Mouse (Mus musculus): ENCODE measurements around the gene Mfsd11. TPM values are rescaled to one million over a fixed set of nuclear protein-coding genes. Genes with fewer than 3 reads are reported as not detected.
A peak's percentile ranks its signal among the peaks of the same experiment; 100 is the strongest.
"Not testable (repeated sequence)": the region's sequence is repeated elsewhere in the genome, so short reads cannot be mapped to it uniquely, and the experiment has no call there.

Gene Mfsd11
- total RNA-seq, 2 experiments from 2014 or later: 7.6 to 34.8 TPM

GRCm38 (mm10) chr11:116843261-116844233 lies 8.7 kb upstream of the Mfsd11 start, which contains the start of the genes Mettl23 and Jmjd6:
TSS of gene Mettl23 (plus strand) at chr11:116843278.
TSS of gene Jmjd6 (minus strand) at chr11:116843449.
- ATAC-seq (replicated peaks; ENCODE audit: low FRiP score, poor library complexity, severe bottlenecking): peak; percentile 96

- no peak for ATAC-seq (replicated peaks; ENCODE audit: low FRiP score, poor library complexity, severe bottlenecking)
These were observed 5.6 kb upstream of the Mfsd11 start for GRCm38 (mm10) chr11:116846593-116847181.

GRCm38 (mm10) chr11:116847187-116848085 lies 4.8 kb upstream of the Mfsd11 start:
- no peak for ATAC-seq (replicated peaks; ENCODE audit: low FRiP score, poor library complexity, severe bottlenecking)

GRCm38 (mm10) chr11:116848086-116848876 lies 4.0 kb upstream of the Mfsd11 start:
- no peak for ATAC-seq (replicated peaks; ENCODE audit: low FRiP score, poor library complexity, severe bottlenecking)

- ATAC-seq (replicated peaks; ENCODE audit: low FRiP score, poor library complexity, severe bottlenecking): not testable (repeated sequence)
These were observed 3.4 kb upstream of the Mfsd11 start for GRCm38 (mm10) chr11:116848877-116849178.

GRCm38 (mm10) chr11:116849587-116849986 lies 2.7 kb upstream of the Mfsd11 start:
- no peak for ATAC-seq (replicated peaks; ENCODE audit: low FRiP score, poor library complexity, severe bottlenecking)

GRCm38 (mm10) chr11:116850085-116850484 lies 2.2 kb upstream of the Mfsd11 start:
- ATAC-seq (replicated peaks; ENCODE audit: low FRiP score, poor library complexity, severe bottlenecking): no peak

- ATAC-seq (replicated peaks; ENCODE audit: low FRiP score, poor library complexity, severe bottlenecking): no peak
These were observed 1.3 kb upstream of the Mfsd11 start for GRCm38 (mm10) chr11:116850833-116851477.

GRCm38 (mm10) chr11:116851576-116852290 lies 507 bp upstream of the Mfsd11 start:
- ATAC-seq (replicated peaks; ENCODE audit: low FRiP score, poor library complexity, severe bottlenecking): no peak

GRCm38 (mm10) chr11:116852891-116853511 lies 761 bp downstream of the Mfsd11 start, which contains the start of gene Srsf2:
TSS of gene Srsf2 (minus strand) at chr11:116853094.
- peak; percentile 69 for ATAC-seq (replicated peaks; ENCODE audit: low FRiP score, poor library complexity, severe bottlenecking)

- peak; percentile 86 for ATAC-seq (replicated peaks; ENCODE audit: low FRiP score, poor library complexity, severe bottlenecking)
These were observed 1.3 kb downstream of the Mfsd11 start for GRCm38 (mm10) chr11:116853512-116853928.

GRCm38 (mm10) chr11:116854279-116854678 lies 2.0 kb downstream of the Mfsd11 start:
- ATAC-seq (replicated peaks; ENCODE audit: low FRiP score, poor library complexity, severe bottlenecking): no peak

- no peak for ATAC-seq (replicated peaks; ENCODE audit: low FRiP score, poor library complexity, severe bottlenecking)
These were observed 5.1 kb downstream of the Mfsd11 start for GRCm38 (mm10) chr11:116857183-116857850.

GRCm38 (mm10) chr11:116864444-116864843 lies 12.2 kb downstream of the Mfsd11 start:
- no peak for ATAC-seq (replicated peaks; ENCODE audit: low FRiP score, poor library complexity, severe bottlenecking)

- no peak for ATAC-seq (replicated peaks; ENCODE audit: low FRiP score, poor library complexity, severe bottlenecking)
These were observed 13.8 kb downstream of the Mfsd11 start for GRCm38 (mm10) chr11:116865945-116866585.

- no peak for ATAC-seq (replicated peaks; ENCODE audit: low FRiP score, poor library complexity, severe bottlenecking)
These were observed 15.9 kb downstream of the Mfsd11 start for GRCm38 (mm10) chr11:116868129-116868528.

- no peak for ATAC-seq (replicated peaks; ENCODE audit: low FRiP score, poor library complexity, severe bottlenecking)
These were observed 17.0 kb downstream of the Mfsd11 start for GRCm38 (mm10) chr11:116869223-116869622.
